Comparison of ENCODE assay signal across 7 mouse cellular contexts in genomic region chr4:116182745-116183144, GRCm38 (mm10). TPM values are rescaled to one million over a fixed set of nuclear protein-coding genes. Genes with fewer than 3 reads are reported as not detected.
A peak's percentile ranks its signal among the peaks of the same experiment; 100 is the strongest.
DNase-seq lines count a peak whose midpoint lies in the region; ATAC-seq lines count a peak whose summit lies in the region.

No protein-coding gene starts in this region.

- 23% methylated on average over 12 of the region's 12 CpGs for WGBS in intestine, embryonic 15.5 days

- H3K9ac ChIP-seq in intestine, embryonic 15.5 days: no peak overlapping the region

- no peaks in the 10 kb centered on the region for H3K4me1 ChIP-seq in intestine, embryonic 15.5 days (replicated peaks)

- ATAC-seq in intestine, embryonic 15.5 days: no peak
- ATAC-seq in activated CD4-positive, CD25-positive, alpha-beta regulatory T cell, adult 4 months: no peak

- peak overlapping the region; percentile 18 for H3K4me2 ChIP-seq in intestine, embryonic 15.5 days (replicated peaks)

- H3K27me3 ChIP-seq in intestine, embryonic 15.5 days (replicated peaks): no peaks in the 10 kb centered on the region

- intact Hi-C loops in gastrocnemius, postnatal 14 days (cut with DNase I; ENCODE audit: low total_unique reads): no loop called here

- DNase-seq in WW6 (ENCODE audit: low read depth, low spot score): peak; percentile 28
- peak; percentile 77 to 78 for DNase-seq in cerebellum, adult 18-20 months
- peak; percentile 16 for DNase-seq in gastrocnemius, postnatal 14 days
- peak; percentile 60 for DNase-seq in lung, postnatal 36 days
- no peak for DNase-seq in spleen, postnatal 14 days (ENCODE audit: low spot score in 2 of 2)

- no peaks in the 10 kb centered on the region for H3K36me3 ChIP-seq in intestine, embryonic 15.5 days

- H3K9me3 ChIP-seq in intestine, embryonic 15.5 days: no peaks in the 10 kb centered on the region

- H3K4me3 ChIP-seq in intestine, embryonic 15.5 days (replicated peaks): no peak overlapping the region

- H3K27ac ChIP-seq in intestine, embryonic 15.5 days: no peak overlapping the region

RNA-seq across cellular contexts. Expression of gene Gm49337, which starts 9.6 kb away (rescaled TPM):
- under 1 TPM in 1 of 2 experiments, not detected in 1; 0.47 TPM for total RNA-seq in gastrocnemius, postnatal 14 days (2021)
- polyA plus RNA-seq in intestine, embryonic 15.5 days (2015; fragmentation: Nextera tagmentation; extraction: Ambion mirVana): not detected in 2 replicates
- polyA plus RNA-seq in activated CD4-positive, CD25-positive, alpha-beta regulatory T cell, adult 4 months (2017; shearing (Covaris generic)): not detected

RNA-seq across cellular contexts. Expression of gene 1700042G07Rik, which starts 9.6 kb away (rescaled TPM):
- total RNA-seq in gastrocnemius, postnatal 14 days (2021): not detected
- polyA plus RNA-seq in intestine, embryonic 15.5 days (2015; fragmentation: Nextera tagmentation; extraction: Ambion mirVana): not detected in 2 replicates
- polyA plus RNA-seq in activated CD4-positive, CD25-positive, alpha-beta regulatory T cell, adult 4 months (2017; shearing (Covaris generic)): not detected

RNA-seq across cellular contexts. Expression of gene Tspan1, which starts 15.3 kb away (rescaled TPM):
- not detected for total RNA-seq in gastrocnemius, postnatal 14 days (2021)
- 35.7 and 43.6 TPM in 2 replicates for polyA plus RNA-seq in intestine, embryonic 15.5 days (2015; fragmentation: Nextera tagmentation; extraction: Ambion mirVana)
- not detected for polyA plus RNA-seq in activated CD4-positive, CD25-positive, alpha-beta regulatory T cell, adult 4 months (2017; shearing (Covaris generic))

RNA-seq across cellular contexts. Expression of gene Lurap1, which starts 31.6 kb away (rescaled TPM):
- 10 to 100 TPM; 10.8 to 13.4 TPM for total RNA-seq in gastrocnemius, postnatal 14 days (2021)
- polyA plus RNA-seq in intestine, embryonic 15.5 days (2015; fragmentation: Nextera tagmentation; extraction: Ambion mirVana): 1.5 and 1.6 TPM in 2 replicates
- polyA plus RNA-seq in activated CD4-positive, CD25-positive, alpha-beta regulatory T cell, adult 4 months (2017; shearing (Covaris generic)): under 1 TPM; 0.15 to 0.63 TPM

RNA-seq across cellular contexts. Expression of gene Pik3r3, which starts 38.7 kb away (rescaled TPM):
- 10 to 100 TPM in 1 of 2 experiments, 1 to 10 TPM in 1; 7.7 to 11.3 TPM for total RNA-seq in gastrocnemius, postnatal 14 days (2021)
- polyA plus RNA-seq in intestine, embryonic 15.5 days (2015; fragmentation: Nextera tagmentation; extraction: Ambion mirVana): 7.0 and 7.9 TPM in 2 replicates
- polyA plus RNA-seq in activated CD4-positive, CD25-positive, alpha-beta regulatory T cell, adult 4 months (2017; shearing (Covaris generic)): 1 to 10 TPM in 1 of 2 experiments, under 1 TPM in 1; 0.99 to 3.6 TPM

Comparison
In these comparisons a context has a peak if more than half of its experiments do, and no peak if none do; other contexts are left out.
1. DNase-seq: peak in WW6 (single experiment), cerebellum, adult 18-20 months (2 of 2), gastrocnemius, postnatal 14 days (single experiment) and lung, postnatal 36 days (single experiment); none in spleen, postnatal 14 days (0 of 2).
2. RNA of gene Tspan1, which starts 15.3 kb away (polyA plus RNA-seq): 35.7 to 43.6 TPM in intestine, embryonic 15.5 days; not detected in activated CD4-positive, CD25-positive, alpha-beta regulatory T cell, adult 4 months; every median in the first group is over 10 times any median in the second.